Mouse (Mus musculus) stomach, embryonic 15.5 days (tissue): ENCODE measurements around the gene Snw1. TPM values are rescaled to one million over a fixed set of nuclear protein-coding genes. Genes with fewer than 3 reads are reported as not detected.

Source experiments
- ATAC-seq: fragments of 200-750 bp; cut with Nextera tagmentation; 2 replicates; pipeline ENCODE4 v1.8.0; 2017; ENCODE audit warnings: low read depth, moderate number of reproducible peaks, moderate TSS enrichment; ENCODE audit not compliant: insufficient read depth, low FRiP score
- H3K27ac ChIP-seq: fragments of 300-500 bp; sonication (generic); 2 replicates; pipeline ENCODE4 v1.5.1; 2015; ENCODE audit warnings: mild to moderate bottlenecking, inconsistent platforms
- H3K27me3 ChIP-seq: fragments of 300-500 bp; sonication (generic); replicated peaks from 2 replicates; pipeline ENCODE4 v1.6.1; 2015; ENCODE audit warnings: inconsistent platforms
- H3K36me3 ChIP-seq: fragments of 300-500 bp; sonication (generic); 2 replicates; pipeline ENCODE4 v1.6.1; 2015; ENCODE audit warnings: inconsistent platforms
- H3K4me1 ChIP-seq: fragments of 300-500 bp; sonication (generic); 2 replicates; pipeline ENCODE4 v1.6.1; 2015; ENCODE audit warnings: inconsistent platforms
- H3K4me2 ChIP-seq: fragments of 300-500 bp; sonication (generic); 2 replicates; pipeline ENCODE4 v1.6.1; 2015; ENCODE audit warnings: mild to moderate bottlenecking, inconsistent platforms
- H3K4me3 ChIP-seq: fragments of 300-500 bp; sonication (generic); replicated peaks from 2 replicates; pipeline ENCODE4 v1.5.1; 2015; ENCODE audit warnings: inconsistent platforms
- H3K9ac ChIP-seq: fragments of 300-500 bp; sonication (generic); 2 replicates; pipeline ENCODE4 v1.6.1; 2015; ENCODE audit warnings: inconsistent platforms
- H3K9me3 ChIP-seq: fragments of 300-500 bp; sonication (generic); 2 replicates; pipeline ENCODE4 v1.6.1; 2016; ENCODE audit warnings: inconsistent platforms
- WGBS: fragments of 180-500 bp; shearing (Covaris S2); methylation state at CpG from one replicate; pipeline ENCODE4 v1.1.7; 2015; 5-methylcytosine and 5-hydroxymethylcytosine counted together
- polyA plus RNA-seq: library from polyadenylated mRNA; unstranded; fragments of >200 nt; fragmentation: Nextera tagmentation; extraction: Ambion mirVana; gene quantifications from 2 replicates; pipeline ENCODE4 v1.2.1, GENCODE M21; 2015

Snw1 gene
- polyA plus RNA-seq, 1 experiment from 2014 or later = 112 TPM

DNA sequence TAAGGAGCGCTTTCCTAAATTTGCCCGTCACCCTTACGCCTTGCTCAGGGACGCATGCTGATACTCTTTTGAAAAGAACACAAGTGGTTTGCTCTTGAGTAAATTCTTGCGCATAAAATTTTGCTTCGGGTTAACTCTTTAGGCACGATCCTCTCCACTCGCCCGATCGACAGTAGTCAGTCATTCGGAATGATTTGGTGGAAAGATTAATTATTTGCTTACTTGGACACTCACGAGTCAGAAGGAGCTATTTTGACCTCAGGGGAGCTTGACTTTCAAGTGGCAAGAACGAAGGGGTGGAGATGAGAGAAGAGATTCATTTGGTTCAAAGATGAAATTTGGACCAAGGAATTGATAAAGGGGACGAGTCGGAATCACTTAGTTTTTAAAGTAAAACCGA, 27.9 kb downstream of the Snw1 start:
- H3K27me3 ChIP-seq = no peaks in the 10 kb centered on the region
- no peak for ATAC-seq
- 3% methylated on average over 16 of the region's 16 CpGs for WGBS
- no peak overlapping the region for H3K27ac ChIP-seq
- peak overlapping the region; percentile 100 for H3K4me3 ChIP-seq
- H3K4me1 ChIP-seq = peaks cover 4% of the 10 kb centered on the region
- H3K4me2 ChIP-seq = peak overlapping the region; percentile 84
- H3K9ac ChIP-seq = peak overlapping the region; percentile 5; the same call in 1 of the 2 replicates
- H3K9me3 ChIP-seq = no peaks in the 10 kb centered on the region
- peaks cover 23% of the 10 kb centered on the region for H3K36me3 ChIP-seq

- Histone ChIP-seq H3K27me3 (no peaks in the 10 kb centered on the region), H3K9ac (peak within 1 kb of the TSS; percentile 93), H3K36me3 (peaks cover 21% of the 10 kb centered on the region; the same call in 1 of the 2 replicates), H3K4me1 (peaks cover 4% of the 10 kb centered on the region), H3K27ac (peak within 1 kb of the TSS; percentile 90), H3K9me3 (no peaks in the 10 kb centered on the region), H3K4me3 (peak within 1 kb of the TSS; percentile 100), H3K4me2 (peak within 1 kb of the TSS; percentile 84)
- under 1% methylated on average over 28 of the region's 28 CpGs for WGBS
- peak; percentile 89 for ATAC-seq
Observed at GRCm38 (mm10) chr12:87443700-87444122, 28.4 kb downstream of the Snw1 start, which contains the start of the genes Slirp and Alkbh1. TSS of gene Slirp (plus strand) at chr12:87443896. TSS of gene Alkbh1 (minus strand) at chr12:87444017.

- H3K9me3 ChIP-seq = no peaks in the 10 kb centered on the region
- under 1% methylated on average over 33 of the region's 33 CpGs for WGBS
- H3K4me1 ChIP-seq = peaks cover 4% of the 10 kb centered on the region
- peak overlapping the region; percentile 90 for H3K27ac ChIP-seq
- peak overlapping the region; percentile 84 for H3K4me2 ChIP-seq
- H3K36me3 ChIP-seq = peaks cover 19% of the 10 kb centered on the region; the same call in 1 of the 2 replicates
- H3K27me3 ChIP-seq = no peaks in the 10 kb centered on the region
- peak; percentile 78 for ATAC-seq
- H3K4me3 ChIP-seq = peak overlapping the region; percentile 100
- H3K9ac ChIP-seq = peak overlapping the region; percentile 93
Observed at GRCm38 (mm10) chr12:87443115-87443699, 28.9 kb downstream of the Snw1 start.

GRCm38 (mm10) chr12:87442177-87443114, 29.6 kb downstream of the Snw1 start:
- Histone ChIP-seq H3K4me1 (peaks cover 4% of the 10 kb centered on the region), H3K9ac (peak overlapping the region; percentile 93; the same call in 1 of the 2 replicates), H3K4me3 (peak overlapping the region; percentile 100), H3K27ac (peak overlapping the region; percentile 33), H3K36me3 (peaks cover 20% of the 10 kb centered on the region; the same call in 1 of the 2 replicates), H3K9me3 (no peaks in the 10 kb centered on the region), H3K4me2 (peak overlapping the region; percentile 84), H3K27me3 (no peaks in the 10 kb centered on the region)
- ATAC-seq = no peak
- 17% methylated on average over 12 of the region's 12 CpGs for WGBS

DNA sequence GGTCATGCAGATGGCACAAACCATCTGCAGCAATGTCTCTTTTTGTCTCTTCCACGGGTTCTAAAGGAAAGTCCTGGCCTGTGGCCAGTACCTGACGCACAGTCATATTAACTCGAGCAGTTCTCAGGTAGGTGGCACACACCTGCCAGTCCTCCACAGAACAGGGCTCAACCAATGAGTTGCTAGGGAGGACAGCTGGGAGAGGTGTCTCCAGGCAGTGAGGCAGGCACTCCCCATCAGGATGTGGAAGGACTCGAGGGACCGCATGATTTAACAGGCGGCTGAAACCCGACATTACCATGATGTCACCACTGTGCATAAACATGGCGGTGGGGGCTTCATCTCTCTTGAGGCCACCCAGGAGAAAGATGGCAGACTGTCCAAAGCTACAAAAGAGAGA, 43.2 kb downstream of the Snw1 start:
- no peak overlapping the region for H3K4me2 ChIP-seq
- ATAC-seq = no peak
- no peak overlapping the region for H3K9ac ChIP-seq
- H3K27ac ChIP-seq = no peak overlapping the region
- H3K36me3 ChIP-seq = peaks cover 57% of the 10 kb centered on the region
- H3K4me1 ChIP-seq = no peaks in the 10 kb centered on the region
- H3K27me3 ChIP-seq = no peaks in the 10 kb centered on the region
- 81% methylated on average over 8 of the region's 8 CpGs for WGBS
- no peaks in the 10 kb centered on the region for H3K9me3 ChIP-seq
- no peak overlapping the region for H3K4me3 ChIP-seq

GRCm38 (mm10) chr12:87428295-87428694, 43.8 kb downstream of the Snw1 start:
- no peak overlapping the region for H3K4me2 ChIP-seq
- H3K9me3 ChIP-seq = no peaks in the 10 kb centered on the region
- no peaks in the 10 kb centered on the region for H3K27me3 ChIP-seq
- no peak overlapping the region for H3K9ac ChIP-seq
- WGBS = 92% methylated on average over 2 of the region's 2 CpGs
- H3K4me1 ChIP-seq = no peaks in the 10 kb centered on the region
- ATAC-seq = no peak
- H3K4me3 ChIP-seq = no peak overlapping the region
- peaks cover 51% of the 10 kb centered on the region for H3K36me3 ChIP-seq
- H3K27ac ChIP-seq = no peak overlapping the region

- no peak overlapping the region for H3K4me3 ChIP-seq
- WGBS = 91% methylated on average over 5 of the region's 5 CpGs
- peaks cover 36% of the 10 kb centered on the region for H3K36me3 ChIP-seq
- ATAC-seq = no peak
- H3K27me3 ChIP-seq = no peaks in the 10 kb centered on the region
- H3K4me1 ChIP-seq = no peaks in the 10 kb centered on the region
- H3K9ac ChIP-seq = no peak overlapping the region
- H3K9me3 ChIP-seq = no peaks in the 10 kb centered on the region
- H3K4me2 ChIP-seq = no peak overlapping the region
- H3K27ac ChIP-seq = no peak overlapping the region
Observed at GRCm38 (mm10) chr12:87426354-87427031, 45.6 kb downstream of the Snw1 start.

GRCm38 (mm10) chr12:87424516-87424915, 47.6 kb downstream of the Snw1 start:
- Histone ChIP-seq H3K27ac (no peak overlapping the region), H3K27me3 (no peaks in the 10 kb centered on the region), H3K9ac (no peak overlapping the region), H3K9me3 (no peaks in the 10 kb centered on the region), H3K4me2 (no peak overlapping the region), H3K36me3 (peaks cover 21% of the 10 kb centered on the region), H3K4me1 (no peaks in the 10 kb centered on the region), H3K4me3 (no peak overlapping the region)
- no peak for ATAC-seq
- WGBS = 48% methylated on average over 3 of the region's 3 CpGs

GRCm38 (mm10) chr12:87423700-87424099, 48.4 kb downstream of the Snw1 start:
- 48% methylated on average over 1 of the region's 1 CpGs for WGBS
- Histone ChIP-seq H3K27me3 (no peaks in the 10 kb centered on the region), H3K4me2 (no peak overlapping the region), H3K4me1 (no peaks in the 10 kb centered on the region), H3K9me3 (no peaks in the 10 kb centered on the region), H3K27ac (no peak overlapping the region), H3K9ac (no peak overlapping the region), H3K4me3 (no peak overlapping the region), H3K36me3 (peaks cover 14% of the 10 kb centered on the region)
- no peak for ATAC-seq

DNA sequence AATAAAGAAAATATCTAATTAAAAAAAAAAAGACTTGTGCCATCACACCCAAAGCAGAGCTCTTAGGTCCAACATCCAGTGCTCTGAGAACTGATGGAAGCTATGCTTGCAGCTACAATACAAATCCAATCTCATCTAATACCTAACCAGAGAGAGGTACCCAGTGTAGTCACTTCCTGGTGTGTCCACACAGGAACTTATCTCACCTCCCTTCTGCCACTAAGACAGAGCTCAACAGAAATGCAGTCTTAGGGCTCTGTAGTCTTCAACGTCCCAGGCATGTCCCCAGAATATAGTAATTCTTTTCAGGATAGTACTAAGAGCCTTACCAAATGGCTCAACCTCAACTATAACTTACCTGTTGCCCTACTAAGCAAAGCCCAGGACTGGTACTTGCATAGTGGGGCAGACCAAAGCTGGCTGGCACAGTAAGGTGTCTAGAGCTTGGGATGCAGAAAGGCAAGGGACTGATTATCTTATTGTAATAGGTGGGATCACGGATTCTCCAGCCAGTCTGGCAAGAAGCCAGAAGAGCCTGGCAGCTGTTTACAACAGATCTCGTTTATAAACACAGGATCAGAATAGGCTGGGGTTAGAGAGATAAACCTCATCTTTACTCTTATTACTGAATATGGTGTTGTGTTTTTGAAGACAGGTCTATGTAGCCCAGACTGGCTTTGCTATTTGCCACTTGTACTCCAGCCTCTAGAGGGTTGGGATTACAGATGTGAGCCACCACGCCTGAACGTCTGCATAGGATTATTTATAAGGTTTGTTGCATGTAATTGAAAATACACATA, 50.2 kb downstream of the Snw1 start:
- Histone ChIP-seq H3K4me3 (no peak overlapping the region), H3K9me3 (no peaks in the 10 kb centered on the region), H3K36me3 (peaks cover 5% of the 10 kb centered on the region; the same call in 1 of the 2 replicates), H3K9ac (no peak overlapping the region), H3K27me3 (no peaks in the 10 kb centered on the region), H3K27ac (no peak overlapping the region), H3K4me1 (no peaks in the 10 kb centered on the region), H3K4me2 (no peak overlapping the region)
- no peak for ATAC-seq
- WGBS = 55% methylated on average over 5 of the region's 5 CpGs

DNA sequence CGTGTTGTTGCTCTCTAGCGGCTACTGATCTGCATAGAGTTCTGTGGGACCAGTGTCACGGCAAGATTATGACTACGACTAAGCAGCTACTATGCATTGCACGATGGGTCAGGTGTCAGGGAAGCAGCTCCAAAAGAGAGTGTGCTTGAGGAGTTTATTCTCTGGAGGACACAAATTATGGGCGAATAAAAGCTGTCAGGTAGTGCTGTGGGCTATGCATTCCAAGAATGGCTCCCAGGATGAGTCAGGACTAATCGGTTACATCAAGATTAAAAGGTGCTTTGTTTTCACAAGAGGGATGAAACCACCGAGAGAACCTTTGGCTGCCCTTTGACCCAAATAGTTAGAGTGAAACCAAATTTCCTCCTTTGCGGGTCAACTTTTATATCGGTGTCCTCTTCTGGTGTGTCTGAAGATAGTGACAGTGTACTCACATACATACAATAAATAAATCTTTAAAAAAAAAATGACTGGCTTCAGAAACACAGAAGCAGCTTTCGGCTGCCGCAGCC, 52.0 kb downstream of the Snw1 start:
- H3K9ac ChIP-seq = no peak overlapping the region
- no peaks in the 10 kb centered on the region for H3K9me3 ChIP-seq
- ATAC-seq = no peak
- H3K4me1 ChIP-seq = no peaks in the 10 kb centered on the region
- no peak overlapping the region for H3K27ac ChIP-seq
- no peak overlapping the region for H3K4me2 ChIP-seq
- H3K36me3 ChIP-seq = no peaks in the 10 kb centered on the region
- 70% methylated on average over 12 of the region's 12 CpGs for WGBS
- H3K27me3 ChIP-seq = no peaks in the 10 kb centered on the region
- H3K4me3 ChIP-seq = no peak overlapping the region
